Mouse (Mus musculus) embryonic fibroblast, embryonic 13.5 days (primary cell): ENCODE data around the gene Atxn3.
"Not testable (repeated sequence)": the region's sequence is repeated elsewhere in the genome, so short reads cannot be mapped to it uniquely, and the experiment has no call there.

ENCODE experiments used
- CTCF ChIP-seq: IDR thresholded peaks from 2 replicates; pipeline ENCODE4 v1.5.1; 2011; ENCODE audit warnings: mild to moderate bottlenecking, control low read depth, low read length, moderate library complexity, borderline replicate concordance; ENCODE audit not compliant: insufficient read depth
- POLR2A ChIP-seq: IDR thresholded peaks from 2 replicates; pipeline ENCODE4 v1.6.1; 2011; ENCODE audit warnings: low read depth, mild to moderate bottlenecking, control low read depth, low read length, moderate library complexity

GRCm38 (mm10) chr12:101958960-101959780 lies 1.1 kb upstream of the Atxn3 start:
- TF ChIP-seq CTCF, POLR2A: not testable (repeated sequence)
